Mouse (Mus musculus): Measurements from ENCODE around the gene A030003K21Rik. TPM values are rescaled to one million over a fixed set of nuclear protein-coding genes. Genes with fewer than 3 reads are reported as not detected.

A030003K21Rik gene
- total and polyA plus RNA-seq, 2 experiments = not detected

DNA sequence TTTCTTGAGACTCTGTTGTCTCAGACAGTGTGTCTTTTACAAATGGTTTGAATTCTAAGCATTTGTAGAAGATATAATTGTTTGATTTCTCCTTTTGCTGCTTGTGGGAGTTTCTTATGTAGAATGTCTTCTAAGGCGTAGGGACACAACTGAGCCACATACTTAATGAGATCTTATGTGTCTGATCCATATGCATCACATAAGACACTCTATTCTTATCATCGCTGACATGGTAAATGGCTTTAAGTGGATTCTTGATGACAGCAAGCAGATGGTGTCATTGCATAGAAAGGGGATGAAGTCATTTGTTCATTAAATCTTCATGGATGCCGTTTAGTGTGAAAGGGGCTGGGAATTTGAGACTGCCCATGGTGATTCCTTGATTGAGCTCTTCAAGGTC is 37.3 kb downstream of the A030003K21Rik start:
- DNase-seq (ENCODE audit: extremely low read depth, low read depth, low spot score) = no peak
- H3K27me3 ChIP-seq (ENCODE audit: control insufficient read depth, insufficient read depth, low read length) = no peaks in the 10 kb centered on the region
- no peaks in the 10 kb centered on the region for H3K79me2 ChIP-seq (ENCODE audit: control insufficient read depth, insufficient read depth, low read length)
- H3K4me3 ChIP-seq (ENCODE audit: insufficient read depth, low read depth, low read length) = no peak overlapping the region
- H3K36me3 ChIP-seq (ENCODE audit: control insufficient read depth, insufficient read depth, low read length) = peaks cover 10% of the 10 kb centered on the region
- H3K9ac ChIP-seq (ENCODE audit: low read depth, low read length) = no peak overlapping the region
- no peaks in the 10 kb centered on the region for H3K4me1 ChIP-seq (ENCODE audit: control insufficient read depth, insufficient read depth, low read length)
- WGBS = 92% methylated on average over 3 of the region's 3 CpGs
- no peak overlapping the region for H3K27ac ChIP-seq (replicated peaks; ENCODE audit: insufficient read depth, low read depth, low read length)
- TF ChIP-seq CTCF (IDR thresholded peaks at IDR 0.05; ENCODE audit: low read depth, low read length) (no peak), POLR2A (IDR thresholded peaks at IDR 0.05; ENCODE audit: extremely low read depth, insufficient read depth, low read length) (no peak)

DNA sequence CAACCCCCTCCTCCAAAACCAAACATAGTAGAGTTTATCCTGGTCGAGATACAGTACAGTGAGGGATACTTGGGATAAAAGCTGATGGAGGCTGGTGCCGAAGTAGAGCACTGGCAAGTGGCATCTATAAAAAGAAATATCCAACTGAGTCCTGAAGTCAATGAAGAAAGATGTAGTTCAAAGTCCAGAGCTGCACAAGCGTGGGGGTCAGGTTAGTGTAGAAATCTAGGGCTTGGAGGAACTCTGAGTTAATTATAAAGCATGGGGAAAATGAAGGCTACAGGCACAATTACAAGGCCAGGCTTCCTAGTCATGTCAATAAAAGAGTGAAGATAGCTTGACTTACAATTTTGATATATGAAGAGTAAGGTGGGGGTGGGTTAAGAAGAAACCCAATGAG is 42.0 kb downstream of the A030003K21Rik start:
- Histone ChIP-seq H3K4me1 (ENCODE audit: control insufficient read depth, insufficient read depth, low read length) (no peaks in the 10 kb centered on the region), H3K4me3 (ENCODE audit: insufficient read depth, low read depth, low read length) (no peak overlapping the region), H3K27me3 (ENCODE audit: control insufficient read depth, insufficient read depth, low read length) (no peaks in the 10 kb centered on the region), H3K79me2 (ENCODE audit: control insufficient read depth, insufficient read depth, low read length) (no peaks in the 10 kb centered on the region), H3K36me3 (ENCODE audit: control insufficient read depth, insufficient read depth, low read length) (peaks cover 15% of the 10 kb centered on the region), H3K9ac (ENCODE audit: low read depth, low read length) (no peak overlapping the region), H3K27ac (replicated peaks; ENCODE audit: insufficient read depth, low read depth, low read length) (no peak overlapping the region)
- WGBS = 94% methylated on average over 3 of the region's 3 CpGs
- TF ChIP-seq CTCF (IDR thresholded peaks at IDR 0.05; ENCODE audit: low read depth, low read length) (no peak), POLR2A (IDR thresholded peaks at IDR 0.05; ENCODE audit: extremely low read depth, insufficient read depth, low read length) (no peak)
- DNase-seq (ENCODE audit: extremely low read depth, low read depth, low spot score) = no peak

DNA sequence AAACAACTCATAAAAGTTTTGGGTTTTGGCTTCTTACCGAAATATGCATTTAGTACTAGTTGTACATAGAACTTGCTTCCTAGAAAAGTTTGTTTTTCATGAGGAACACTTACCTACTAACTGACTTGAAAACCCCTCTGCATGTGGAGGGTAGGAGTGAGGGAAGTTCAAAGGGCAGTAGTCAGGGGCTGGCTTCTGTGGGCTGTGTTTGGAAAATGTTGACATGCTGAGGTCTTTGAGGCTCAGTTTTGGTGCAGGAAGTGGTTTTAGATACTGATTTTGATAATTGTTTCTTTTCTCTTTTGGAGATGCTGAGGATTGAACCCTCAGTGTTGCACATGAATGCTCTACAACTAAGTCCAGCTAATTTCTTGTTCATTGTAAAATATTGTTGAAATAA is 42.6 kb downstream of the A030003K21Rik start:
- H3K27ac ChIP-seq (replicated peaks; ENCODE audit: insufficient read depth, low read depth, low read length) = no peak overlapping the region
- no peak overlapping the region for H3K9ac ChIP-seq (ENCODE audit: low read depth, low read length)
- H3K27me3 ChIP-seq (ENCODE audit: control insufficient read depth, insufficient read depth, low read length) = no peaks in the 10 kb centered on the region
- no peak overlapping the region for H3K4me3 ChIP-seq (ENCODE audit: insufficient read depth, low read depth, low read length)
- H3K4me1 ChIP-seq (ENCODE audit: control insufficient read depth, insufficient read depth, low read length) = no peaks in the 10 kb centered on the region
- no peaks in the 10 kb centered on the region for H3K79me2 ChIP-seq (ENCODE audit: control insufficient read depth, insufficient read depth, low read length)
- H3K36me3 ChIP-seq (ENCODE audit: control insufficient read depth, insufficient read depth, low read length) = peaks cover 16% of the 10 kb centered on the region
- TF ChIP-seq POLR2A (IDR thresholded peaks at IDR 0.05; ENCODE audit: extremely low read depth, insufficient read depth, low read length) = no peak
- no peak for TF ChIP-seq CTCF (IDR thresholded peaks at IDR 0.05; ENCODE audit: low read depth, low read length)
- WGBS = 97% methylated on average over 1 of the region's 1 CpGs
- no peak for DNase-seq (ENCODE audit: extremely low read depth, low read depth, low spot score)

DNA sequence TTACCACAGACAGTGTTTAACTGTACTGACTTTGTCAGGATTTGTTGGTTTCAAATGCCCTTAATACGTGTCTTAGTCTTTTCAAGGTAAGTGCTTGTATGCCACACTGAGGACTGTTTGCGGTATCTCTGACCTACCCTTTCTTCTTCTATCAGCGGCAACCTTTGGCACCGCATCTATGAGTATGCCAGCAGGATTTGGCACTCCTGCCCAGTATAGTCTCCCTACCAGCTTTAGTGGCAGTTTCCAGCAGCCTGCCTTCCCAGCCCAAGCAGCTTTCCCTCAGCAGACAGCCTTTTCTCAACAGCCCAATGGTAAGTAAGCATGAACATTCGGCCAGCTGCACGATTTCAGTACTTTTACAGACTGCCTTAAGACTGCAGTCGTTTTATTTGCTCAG is 49.9 kb downstream of the A030003K21Rik start:
- H3K27me3 ChIP-seq (ENCODE audit: control insufficient read depth, insufficient read depth, low read length) = no peaks in the 10 kb centered on the region
- no peaks in the 10 kb centered on the region for H3K4me1 ChIP-seq (ENCODE audit: control insufficient read depth, insufficient read depth, low read length)
- TF ChIP-seq POLR2A (IDR thresholded peaks at IDR 0.05; ENCODE audit: extremely low read depth, insufficient read depth, low read length) (no peak), CTCF (IDR thresholded peaks at IDR 0.05; ENCODE audit: low read depth, low read length) (no peak)
- H3K79me2 ChIP-seq (ENCODE audit: control insufficient read depth, insufficient read depth, low read length) = no peaks in the 10 kb centered on the region
- 90% methylated on average over 7 of the region's 7 CpGs for WGBS
- H3K27ac ChIP-seq (replicated peaks; ENCODE audit: insufficient read depth, low read depth, low read length) = no peak overlapping the region
- DNase-seq (ENCODE audit: extremely low read depth, low read depth, low spot score) = no peak
- H3K9ac ChIP-seq (ENCODE audit: low read depth, low read length) = no peak overlapping the region
- peaks cover 32% of the 10 kb centered on the region for H3K36me3 ChIP-seq (ENCODE audit: control insufficient read depth, insufficient read depth, low read length)
- no peak overlapping the region for H3K4me3 ChIP-seq (ENCODE audit: insufficient read depth, low read depth, low read length)

Other genes with a start within 250 kb of the A030003K21Rik start
- 55.2 and 58.3 TPM in 2 replicates for gene Mff, start 218.5 kb downstream of the A030003K21Rik start, total RNA-seq (2014; rRNA removed)
- gene Mff, start 218.5 kb downstream of the A030003K21Rik start, polyA plus RNA-seq (2012; rRNA removed) = 32.4 and 38.1 TPM in 2 replicates
- not detected in 2 replicates for gene Tm4sf20, start 174.9 kb downstream of the A030003K21Rik start, total RNA-seq (2014; rRNA removed)
- gene Tm4sf20, start 174.9 kb downstream of the A030003K21Rik start, polyA plus RNA-seq (2012; rRNA removed) = not detected in 2 replicates
- gene Gm47791, start 172.1 kb downstream of the A030003K21Rik start, total RNA-seq (2014; rRNA removed) = not detected in 2 replicates
- not detected in 2 replicates for gene Gm47791, start 172.1 kb downstream of the A030003K21Rik start, polyA plus RNA-seq (2012; rRNA removed)
- 13.1 and 14.8 TPM in 2 replicates for gene Agfg1, start 103.9 kb downstream of the A030003K21Rik start, total RNA-seq (2014; rRNA removed)
- 11.7 and 13.6 TPM in 2 replicates for gene Agfg1, start 103.9 kb downstream of the A030003K21Rik start, polyA plus RNA-seq (2012; rRNA removed)
- not detected in 2 replicates for gene A030005L19Rik, start 30.1 kb downstream of the A030003K21Rik start, total RNA-seq (2014; rRNA removed)
- 0.18 TPM in 1 of 2 replicates, not detected in the other for gene A030005L19Rik, start 30.1 kb downstream of the A030003K21Rik start, polyA plus RNA-seq (2012; rRNA removed)
- gene A030014E15Rik, start 18.5 kb downstream of the A030003K21Rik start, total RNA-seq (2014; rRNA removed) = not detected in 2 replicates
- gene A030014E15Rik, start 18.5 kb downstream of the A030003K21Rik start, polyA plus RNA-seq (2012; rRNA removed) = not detected in 2 replicates
- not detected in 2 replicates for gene Gm6217, start 12.0 kb downstream of the A030003K21Rik start, total RNA-seq (2014; rRNA removed)
- not detected in 2 replicates for gene Gm6217, start 12.0 kb downstream of the A030003K21Rik start, polyA plus RNA-seq (2012; rRNA removed)
- gene Gm7544, start 12.6 kb upstream of the A030003K21Rik start, total RNA-seq (2014; rRNA removed) = not detected in 2 replicates
- not detected in 2 replicates for gene Gm7544, start 12.6 kb upstream of the A030003K21Rik start, polyA plus RNA-seq (2012; rRNA removed)
- not detected in 2 replicates for gene Gm47955, start 16.9 kb upstream of the A030003K21Rik start, total RNA-seq (2014; rRNA removed)
- gene Gm47955, start 16.9 kb upstream of the A030003K21Rik start, polyA plus RNA-seq (2012; rRNA removed) = not detected in 2 replicates
- not detected in 2 replicates for gene Gm47959, start 57.2 kb upstream of the A030003K21Rik start, total RNA-seq (2014; rRNA removed)
- not detected in 2 replicates for gene Gm47959, start 57.2 kb upstream of the A030003K21Rik start, polyA plus RNA-seq (2012; rRNA removed)
- not detected in 2 replicates for gene Slc19a3, start 95.1 kb upstream of the A030003K21Rik start, total RNA-seq (2014; rRNA removed)
- gene Slc19a3, start 95.1 kb upstream of the A030003K21Rik start, polyA plus RNA-seq (2012; rRNA removed) = 0.11 TPM in 1 of 2 replicates, not detected in the other
- gene Krtap28-10, start 99.1 kb upstream of the A030003K21Rik start, total RNA-seq (2014; rRNA removed) = not detected in 2 replicates
- not detected in 2 replicates for gene Krtap28-10, start 99.1 kb upstream of the A030003K21Rik start, polyA plus RNA-seq (2012; rRNA removed)
- gene Gm47969, start 101.5 kb upstream of the A030003K21Rik start, total RNA-seq (2014; rRNA removed) = not detected in 2 replicates
- gene Gm47969, start 101.5 kb upstream of the A030003K21Rik start, polyA plus RNA-seq (2012; rRNA removed) = not detected in 2 replicates
- not detected in 2 replicates for gene A030005K14Rik, start 116.0 kb upstream of the A030003K21Rik start, total RNA-seq (2014; rRNA removed)
- gene A030005K14Rik, start 116.0 kb upstream of the A030003K21Rik start, polyA plus RNA-seq (2012; rRNA removed) = not detected in 2 replicates
- not detected in 2 replicates for gene Krtap28-13, start 117.5 kb upstream of the A030003K21Rik start, total RNA-seq (2014; rRNA removed)
- not detected in 2 replicates for gene Krtap28-13, start 117.5 kb upstream of the A030003K21Rik start, polyA plus RNA-seq (2012; rRNA removed)
- gene Ccl20, start 173.4 kb upstream of the A030003K21Rik start, total RNA-seq (2014; rRNA removed) = not detected in 2 replicates
- not detected in 2 replicates for gene Ccl20, start 173.4 kb upstream of the A030003K21Rik start, polyA plus RNA-seq (2012; rRNA removed)
- gene Daw1, start 216.4 kb upstream of the A030003K21Rik start, total RNA-seq (2014; rRNA removed) = not detected in 2 replicates
- gene Daw1, start 216.4 kb upstream of the A030003K21Rik start, polyA plus RNA-seq (2012; rRNA removed) = not detected in 2 replicates

All from liver, adult 2 months (tissue).